Mouse (Mus musculus): ENCODE measurements around the gene Slc10a7. TPM values are rescaled to one million over a fixed set of nuclear protein-coding genes. Genes with fewer than 3 reads are reported as not detected.

Gene Slc10a7
- total and polyA plus RNA-seq, 3 experiments, result 13.7 to 27.3 TPM; not detected in 1

GRCm38 (mm10) chr8:78633012-78633411, 123.9 kb downstream of the Slc10a7 start:
- H3K9me3 ChIP-seq (replicated peaks; ENCODE audit: insufficient read depth, low read length), result no peaks in the 10 kb centered on the region
- no peak for TF ChIP-seq ZMIZ1 (IDR thresholded peaks at IDR 0.05; ENCODE audit: low read depth, low read length)

GRCm38 (mm10) chr8:78634018-78634417, 124.9 kb downstream of the Slc10a7 start:
- no peak overlapping the region for H3K9ac ChIP-seq (ENCODE audit: control insufficient read depth, low read depth, low read length, poor library complexity, severe bottlenecking)
- no peaks in the 10 kb centered on the region for H3K79me2 ChIP-seq (ENCODE audit: control insufficient read depth, insufficient read depth, low read length, poor library complexity)
- no peaks in the 10 kb centered on the region for H3K9me3 ChIP-seq (replicated peaks; ENCODE audit: insufficient read depth, low read length)
- H3K27me3 ChIP-seq (ENCODE audit: control insufficient read depth in 1 of 2, insufficient read depth in 2 of 2, low read length in 2 of 2), result no peaks in the 10 kb centered on the region
- H3K4me3 ChIP-seq (ENCODE audit: control insufficient read depth in 1 of 2, insufficient read depth in 1 of 2, low read depth in 2 of 2, low read length in 2 of 2), result no peak overlapping the region
- H3K27ac ChIP-seq (ENCODE audit: control insufficient read depth, low read depth, low read length), result no peak overlapping the region
- no peak for DNase-seq (ENCODE audit: low read depth, low spot score)
- H3K36me3 ChIP-seq (ENCODE audit: control insufficient read depth in 1 of 2, insufficient read depth in 2 of 2, low read length in 2 of 2), result no peaks in the 10 kb centered on the region
- no peaks in the 10 kb centered on the region for H3K4me1 ChIP-seq (ENCODE audit: control insufficient read depth in 1 of 2, insufficient read depth in 2 of 2, low read length in 2 of 2)
- TF ChIP-seq ZC3H11A (IDR thresholded peaks at IDR 0.05; ENCODE audit: low read depth, low read length) (no peak), ETS1 (IDR thresholded peaks at IDR 0.05; ENCODE audit: low read depth, low read length) (no peak), ZMIZ1 (IDR thresholded peaks at IDR 0.05; ENCODE audit: low read depth, low read length) (no peak), POLR2AphosphoS2 (IDR thresholded peaks at IDR 0.05; ENCODE audit: low read length) (no peak), RCOR1 (IDR thresholded peaks at IDR 0.05; ENCODE audit: low read depth, low read length) (no peak), MYC (IDR thresholded peaks at IDR 0.05; ENCODE audit: low read depth, low read length) (no peak), MXI1 (IDR thresholded peaks at IDR 0.05; ENCODE audit: low read depth, low read length) (no peak), GABPA (IDR thresholded peaks at IDR 0.05; ENCODE audit: low read depth, low read length) (no peak), CTCF (IDR thresholded peaks at IDR 0.05 in 2 of 3, conservative IDR thresholded peaks at IDR 0.05 in 1 of 3; ENCODE audit: control insufficient read depth in 1 of 3, insufficient read depth in 1 of 3, low read depth in 2 of 3, low read length in 3 of 3, poor library complexity in 1 of 3, severe bottlenecking in 1 of 3) (no peak), NELFE (IDR thresholded peaks at IDR 0.05; ENCODE audit: low read depth, low read length) (no peak), TAL1 (IDR thresholded peaks at IDR 0.05; ENCODE audit: low read length) (no peak), E2F4 (IDR thresholded peaks at IDR 0.05; ENCODE audit: borderline replicate concordance, low read depth, low read length) (no peak), POLR2A (IDR thresholded peaks at IDR 0.05; ENCODE audit: control insufficient read depth in 1 of 2, insufficient read depth in 1 of 2, low read depth in 1 of 2, low read length in 2 of 2, poor library complexity in 1 of 2) (no peak), SIN3A (IDR thresholded peaks at IDR 0.05; ENCODE audit: low read length) (no peak), ELF1 (IDR thresholded peaks at IDR 0.05; ENCODE audit: low read depth, low read length) (no peak), RAD21 (IDR thresholded peaks at IDR 0.05; ENCODE audit: low read depth, low read length) (no peak), USF2 (IDR thresholded peaks at IDR 0.05; ENCODE audit: borderline replicate concordance in 1 of 2, insufficient read depth in 1 of 2, low read depth in 1 of 2, low read length in 2 of 2) (no peak), MAX (IDR thresholded peaks at IDR 0.05; ENCODE audit: low read length) (no peak)

More at GRCm38 (mm10) chr8:78633012-78633411, 123.9 kb downstream of the Slc10a7 start:
- H3K4me3 ChIP-seq (ENCODE audit: control insufficient read depth in 1 of 2, insufficient read depth in 1 of 2, low read depth in 2 of 2, low read length in 2 of 2), result no peak overlapping the region
- H3K4me1 ChIP-seq (ENCODE audit: control insufficient read depth in 1 of 2, insufficient read depth in 2 of 2, low read length in 2 of 2), result no peaks in the 10 kb centered on the region
- no peak for DNase-seq (ENCODE audit: low read depth, low spot score)
- no peak overlapping the region for H3K9ac ChIP-seq (ENCODE audit: control insufficient read depth, low read depth, low read length, poor library complexity, severe bottlenecking)
- H3K79me2 ChIP-seq (ENCODE audit: control insufficient read depth, insufficient read depth, low read length, poor library complexity), result no peaks in the 10 kb centered on the region
- no peak overlapping the region for H3K27ac ChIP-seq (ENCODE audit: control insufficient read depth, low read depth, low read length)
- H3K36me3 ChIP-seq (ENCODE audit: control insufficient read depth in 1 of 2, insufficient read depth in 2 of 2, low read length in 2 of 2), result no peaks in the 10 kb centered on the region
- no peaks in the 10 kb centered on the region for H3K27me3 ChIP-seq (ENCODE audit: control insufficient read depth in 1 of 2, insufficient read depth in 2 of 2, low read length in 2 of 2)

Data from MEL (cell line).